Mouse (Mus musculus) myocyte (in vitro differentiated cells): ENCODE data around the gene Fam160b1.

Source experiments
- POLR2AphosphoS2 ChIP-seq: IDR thresholded peaks from one replicate; pipeline ENCODE4 v1.6.1; 2011; ENCODE audit warnings: low read depth, control low read depth; ENCODE audit not compliant: insufficient read length
- TCF12 ChIP-seq: IDR thresholded peaks from one replicate; pipeline ENCODE4 v1.6.1; 2011; ENCODE audit warnings: mild to moderate bottlenecking, control low read depth; ENCODE audit not compliant: poor library complexity, insufficient read depth, severe bottlenecking
- TCF3 ChIP-seq: IDR thresholded peaks from one replicate; pipeline ENCODE4 v1.6.1; 2011; ENCODE audit warnings: low read depth, control low read depth; ENCODE audit not compliant: insufficient read length

GRCm38 (mm10) chr19:57426841-57427240, 66.4 kb downstream of the Fam160b1 start:
- no peak for TF ChIP-seq TCF3
- TF ChIP-seq TCF12, result no peak
- no peak for TF ChIP-seq POLR2AphosphoS2
